Mouse (Mus musculus) midbrain, postnatal 0 days (tissue): ENCODE data around the gene Gse1. TPM values are rescaled to one million over a fixed set of nuclear protein-coding genes. Genes with fewer than 3 reads are reported as not detected.

Experiments used
- ATAC-seq: fragments of 200-750 bp; cut with Nextera tagmentation; 2 replicates; pipeline ENCODE4 v1.8.0; 2017; ENCODE audit warnings: moderate number of reproducible peaks, mild to moderate bottlenecking, moderate TSS enrichment, moderate library complexity; ENCODE audit not compliant: low FRiP score
- DNase-seq: peaks from one replicate; pipeline ENCODE4 v3.0.0-alpha.2; 2015; ENCODE audit warnings: low spot score
- H3K27ac ChIP-seq: fragments of 300-500 bp; sonication (generic); 2 replicates; pipeline ENCODE4 v1.5.1; 2014; ENCODE audit warnings: low read depth, mild to moderate bottlenecking, low read length, mixed read lengths
- H3K27me3 ChIP-seq: fragments of 300-500 bp; sonication (generic); 2 replicates; pipeline ENCODE4 v1.6.1; 2014; ENCODE audit warnings: low read length, control low read depth, mixed read lengths; ENCODE audit not compliant: insufficient read depth
- H3K36me3 ChIP-seq: fragments of 300-500 bp; sonication (generic); 2 replicates; pipeline ENCODE4 v1.6.1; 2014; ENCODE audit warnings: low read length, control low read depth, mixed read lengths; ENCODE audit not compliant: insufficient read depth
- H3K4me1 ChIP-seq: fragments of 300-500 bp; sonication (generic); 2 replicates; pipeline ENCODE4 v1.6.1; 2014; ENCODE audit warnings: mild to moderate bottlenecking, control low read depth, antibody characterized with exemption, low read length, mixed read lengths; ENCODE audit not compliant: insufficient read depth
- H3K4me2 ChIP-seq: fragments of 300-500 bp; sonication (generic); 2 replicates; pipeline ENCODE4 v1.6.1; 2014; ENCODE audit warnings: low read depth, mild to moderate bottlenecking, low read length, mixed read lengths; ENCODE audit not compliant: poor library complexity, severe bottlenecking
- H3K4me3 ChIP-seq: fragments of 300-500 bp; sonication (generic); 2 replicates; pipeline ENCODE4 v1.5.1; 2014; ENCODE audit warnings: low read depth, mild to moderate bottlenecking, low read length, moderate library complexity
- H3K9ac ChIP-seq: fragments of 300-500 bp; sonication (generic); replicated peaks from 2 replicates; pipeline ENCODE4 v1.6.1; 2014; ENCODE audit warnings: mild to moderate bottlenecking, low read length, moderate library complexity, mixed read lengths; ENCODE audit not compliant: poor library complexity, severe bottlenecking
- H3K9me3 ChIP-seq: fragments of 300-500 bp; sonication (generic); 2 replicates; pipeline ENCODE4 v1.6.1; 2016; ENCODE audit warnings: low read length, control low read depth
- CTCF ChIP-seq: IDR thresholded peaks from 2 replicates; pipeline ENCODE4 v1.5.1; 2016; ENCODE audit warnings: antibody characterized with exemption, mild to moderate bottlenecking
- WGBS: fragments of 180-500 bp; shearing (Covaris S2); extraction: QIAGEN DNeasy Blood & Tissue Kit; methylation state at CpG from one replicate; pipeline ENCODE4 v1.1.7; 2014; 5-methylcytosine and 5-hydroxymethylcytosine counted together
- polyA plus RNA-seq: library from polyadenylated mRNA; unstranded; fragments of >200 nt; fragmentation: Nextera tagmentation; extraction: Ambion mirVana; gene quantifications from 2 replicates; pipeline ENCODE4 v1.2.1, GENCODE M21; 2015
- total RNA-seq: library from RNA; depleted of rRNA; stranded (reverse); fragments of >200 nt; gene quantifications from 2 replicates; pipeline ENCODE4 v1.2.3, GENCODE M21; 2014

Gse1 gene
- total and polyA plus RNA-seq, 2 experiments from 2014 or later: 12.4 to 51.3 TPM

DNA sequence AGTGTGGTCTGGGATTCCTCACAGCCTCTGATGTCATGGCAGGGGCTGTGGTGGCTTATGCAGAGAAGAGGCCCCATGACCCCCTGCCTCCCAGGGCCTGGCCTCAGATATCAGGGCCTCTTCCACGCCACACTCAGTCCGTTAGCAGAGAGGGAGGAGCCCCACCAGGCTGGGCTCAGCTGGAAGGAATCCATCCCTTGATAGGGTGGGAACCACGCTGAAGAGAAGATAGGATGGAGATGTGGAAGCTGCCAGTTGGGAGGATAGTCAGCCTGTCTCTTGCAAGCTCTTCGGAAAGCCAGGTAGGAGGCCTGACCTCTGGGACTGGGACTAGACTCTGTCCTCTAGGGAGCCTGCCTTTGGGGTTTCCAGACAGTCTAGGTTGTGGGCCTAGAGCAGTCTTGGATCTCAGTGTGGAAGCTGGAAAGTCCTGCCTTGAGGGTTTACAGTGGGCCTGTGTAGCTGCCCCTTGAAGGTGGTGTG lies 270.1 kb downstream of the Gse1 start:
- H3K4me1 ChIP-seq: peaks cover 41% of the 10 kb centered on the region
- no peak for ATAC-seq
- H3K4me3 ChIP-seq: no peak overlapping the region
- no peaks in the 10 kb centered on the region for H3K36me3 ChIP-seq
- peak overlapping the region; percentile 32 for H3K4me2 ChIP-seq
- DNase-seq: no peak
- peak overlapping the region; percentile 19; the same call in 1 of the 2 replicates for H3K9ac ChIP-seq
- H3K27ac ChIP-seq: peak overlapping the region; percentile 59; the same call in 1 of the 2 replicates
- H3K27me3 ChIP-seq: no peaks in the 10 kb centered on the region
- H3K9me3 ChIP-seq: no peaks in the 10 kb centered on the region
- TF ChIP-seq CTCF: no peak
- WGBS: 19% methylated on average over 4 of the region's 4 CpGs

DNA sequence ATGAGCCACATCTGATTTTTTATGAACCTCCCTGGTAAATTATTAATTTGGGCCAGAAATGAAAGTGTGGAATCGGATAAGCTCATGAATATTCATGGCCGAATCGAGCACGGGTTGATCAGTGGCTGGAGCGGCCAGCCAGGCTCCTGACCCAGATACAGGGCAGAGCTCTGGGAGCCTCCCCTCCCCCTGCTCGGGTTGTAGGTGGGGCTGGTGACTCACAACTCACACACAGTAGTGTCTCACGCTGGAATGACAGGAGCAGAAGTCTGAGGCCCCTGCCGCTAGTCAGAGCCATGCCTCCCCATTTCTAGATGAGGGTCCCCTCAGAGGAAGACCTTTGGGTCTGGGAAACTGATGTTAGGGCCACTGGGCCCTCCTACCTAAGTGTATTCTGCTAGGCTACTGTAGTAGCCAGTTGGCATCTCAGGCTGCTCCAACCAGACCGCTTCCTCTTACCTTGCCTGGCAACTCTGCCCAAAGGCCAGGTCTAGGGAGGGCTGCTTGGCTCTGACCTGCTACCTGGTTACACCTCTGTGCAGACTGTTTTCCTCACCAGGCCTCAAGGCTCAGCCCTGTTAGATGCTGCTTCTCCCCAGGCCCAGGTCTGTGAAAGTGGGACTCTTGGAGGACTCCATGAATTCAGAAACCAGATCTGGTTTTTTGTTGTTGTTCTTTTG lies 270.8 kb downstream of the Gse1 start:
- Histone ChIP-seq H3K4me3 (no peak overlapping the region), H3K4me2 (peak overlapping the region; percentile 32), H3K4me1 (peaks cover 39% of the 10 kb centered on the region), H3K36me3 (no peaks in the 10 kb centered on the region), H3K9ac (no peak overlapping the region), H3K27me3 (no peaks in the 10 kb centered on the region), H3K9me3 (no peaks in the 10 kb centered on the region), H3K27ac (peak overlapping the region; percentile 59; the same call in 1 of the 2 replicates)
- DNase-seq (no peak), ATAC-seq (peak; percentile 54; the same call in 1 of the 2 replicates)
- TF ChIP-seq CTCF: no peak
- 22% methylated on average over 9 of the region's 9 CpGs for WGBS

DNA sequence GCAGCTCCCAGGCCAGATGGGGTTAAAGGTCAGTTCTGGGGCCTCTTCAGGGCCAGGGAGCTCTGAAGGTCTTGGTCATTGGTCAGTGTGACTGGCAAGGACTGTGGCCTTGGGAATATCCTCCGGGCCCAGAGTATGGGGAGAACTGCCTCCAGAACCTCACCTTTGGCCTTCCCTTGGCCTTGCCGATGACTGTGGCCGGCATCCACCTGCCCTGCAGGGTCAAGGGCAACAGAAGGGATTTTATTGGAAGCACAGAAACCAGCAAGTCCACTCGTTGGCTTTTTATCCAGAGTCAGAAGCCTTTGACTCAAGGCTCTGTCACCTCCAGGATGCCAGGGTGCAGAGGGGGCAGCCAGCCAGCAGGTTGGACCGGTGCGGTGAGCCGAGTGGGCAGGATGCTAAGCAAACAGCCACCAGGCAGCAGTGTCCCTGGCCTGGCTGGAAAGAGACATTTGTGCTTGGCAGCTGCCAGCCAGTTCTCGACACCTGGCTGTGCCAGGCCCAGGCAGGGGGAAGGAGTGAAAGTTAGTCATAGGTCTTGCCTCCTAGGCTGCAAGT lies 272.5 kb downstream of the Gse1 start:
- H3K9me3 ChIP-seq: no peaks in the 10 kb centered on the region
- H3K9ac ChIP-seq: no peak overlapping the region
- no peak for TF ChIP-seq CTCF
- H3K27me3 ChIP-seq: no peaks in the 10 kb centered on the region
- peaks cover 46% of the 10 kb centered on the region for H3K4me1 ChIP-seq
- DNase-seq (no peak), ATAC-seq (no peak)
- H3K4me3 ChIP-seq: no peak overlapping the region
- 82% methylated on average over 8 of the region's 8 CpGs for WGBS
- H3K27ac ChIP-seq: no peak overlapping the region
- no peak overlapping the region for H3K4me2 ChIP-seq
- no peaks in the 10 kb centered on the region for H3K36me3 ChIP-seq

GRCm38 (mm10) chr8:120501426-120501825 lies 273.2 kb downstream of the Gse1 start:
- no peak for DNase-seq
- TF ChIP-seq CTCF: no peak
- no peak for ATAC-seq
- Histone ChIP-seq H3K36me3 (no peaks in the 10 kb centered on the region), H3K27ac (no peak overlapping the region), H3K4me3 (no peak overlapping the region), H3K4me2 (no peak overlapping the region), H3K4me1 (peaks cover 51% of the 10 kb centered on the region), H3K9me3 (no peaks in the 10 kb centered on the region), H3K27me3 (no peaks in the 10 kb centered on the region), H3K9ac (no peak overlapping the region)
- WGBS: 89% methylated on average over 5 of the region's 5 CpGs

DNA sequence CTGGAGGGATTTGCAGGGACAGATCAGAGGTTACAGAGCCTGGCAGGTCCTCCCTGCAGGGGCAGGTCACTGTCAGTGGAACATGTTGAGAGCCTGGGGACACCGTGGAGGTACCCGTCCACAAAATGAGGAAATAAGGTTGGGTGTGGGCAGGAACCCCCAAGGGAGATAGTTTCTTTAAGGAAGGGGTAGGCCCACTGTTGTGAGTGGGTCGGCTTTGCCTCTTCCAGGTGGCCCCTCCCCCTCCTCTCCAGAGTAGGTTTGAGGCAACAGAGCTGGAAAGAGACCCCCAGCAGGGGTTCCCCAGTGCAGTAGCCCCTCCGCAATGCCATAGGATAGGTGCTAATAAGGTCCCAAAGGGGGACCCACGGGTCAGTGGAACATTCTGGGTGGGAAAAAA lies 274.2 kb downstream of the Gse1 start:
- no peaks in the 10 kb centered on the region for H3K27me3 ChIP-seq
- no peaks in the 10 kb centered on the region for H3K9me3 ChIP-seq
- no peak overlapping the region for H3K27ac ChIP-seq
- no peak overlapping the region for H3K4me3 ChIP-seq
- H3K4me2 ChIP-seq: no peak overlapping the region
- H3K36me3 ChIP-seq: no peaks in the 10 kb centered on the region
- no peak for ATAC-seq
- 48% methylated on average over 5 of the region's 5 CpGs for WGBS
- no peak overlapping the region for H3K9ac ChIP-seq
- no peak for DNase-seq
- no peak for TF ChIP-seq CTCF
- H3K4me1 ChIP-seq: peaks cover 44% of the 10 kb centered on the region
